Mouse (Mus musculus) E14TG2a.4 (cell line): ENCODE measurements at regions not wholly inside any gene's neighbourhood (a gene's known extent, or its start where the extent isn't known, plus 50 kb on each side); places are given as distances from the start of the nearest gene placed in this dataset.

Source experiments
- CTCF ChIP-seq: conservative IDR thresholded peaks from 2 replicates; pipeline ENCODE4 v1.5.1; 2014; ENCODE audit warnings: low read length
- NANOG ChIP-seq: IDR thresholded peaks from 2 replicates; pipeline ENCODE4 v1.6.1; 2014; ENCODE audit warnings: borderline replicate concordance, low read length, mixed read lengths
- POU5F1 ChIP-seq: IDR thresholded peaks from 2 replicates; pipeline ENCODE4 v1.6.1; 2014; ENCODE audit warnings: low read length, borderline replicate concordance

DNA sequence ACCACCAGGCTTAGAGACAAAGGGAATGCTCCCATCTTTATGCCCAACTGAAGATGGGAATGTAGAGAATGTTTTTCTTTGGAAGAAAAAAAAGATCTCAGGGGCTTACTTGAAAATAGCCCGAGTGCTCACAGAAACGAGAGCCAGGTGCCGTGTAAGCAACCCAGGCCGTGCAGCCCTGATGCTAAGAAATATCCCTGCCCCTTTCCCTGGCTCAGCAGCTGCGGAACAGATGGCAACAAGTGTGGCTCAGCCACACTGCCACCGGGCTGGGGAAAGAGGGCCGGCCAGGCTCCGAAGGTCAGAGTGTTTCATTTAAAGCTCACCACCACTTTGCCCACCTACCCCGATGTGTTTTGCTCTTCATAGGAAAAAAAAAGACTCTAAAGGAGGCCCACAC is 205.7 kb upstream of the Kbtbd8 start:
- TF ChIP-seq CTCF: no peak
- no peak for TF ChIP-seq NANOG
- TF ChIP-seq POU5F1: no peak
